8 mouse cellular contexts compared by ENCODE assay signal in the genomic region with DNA sequence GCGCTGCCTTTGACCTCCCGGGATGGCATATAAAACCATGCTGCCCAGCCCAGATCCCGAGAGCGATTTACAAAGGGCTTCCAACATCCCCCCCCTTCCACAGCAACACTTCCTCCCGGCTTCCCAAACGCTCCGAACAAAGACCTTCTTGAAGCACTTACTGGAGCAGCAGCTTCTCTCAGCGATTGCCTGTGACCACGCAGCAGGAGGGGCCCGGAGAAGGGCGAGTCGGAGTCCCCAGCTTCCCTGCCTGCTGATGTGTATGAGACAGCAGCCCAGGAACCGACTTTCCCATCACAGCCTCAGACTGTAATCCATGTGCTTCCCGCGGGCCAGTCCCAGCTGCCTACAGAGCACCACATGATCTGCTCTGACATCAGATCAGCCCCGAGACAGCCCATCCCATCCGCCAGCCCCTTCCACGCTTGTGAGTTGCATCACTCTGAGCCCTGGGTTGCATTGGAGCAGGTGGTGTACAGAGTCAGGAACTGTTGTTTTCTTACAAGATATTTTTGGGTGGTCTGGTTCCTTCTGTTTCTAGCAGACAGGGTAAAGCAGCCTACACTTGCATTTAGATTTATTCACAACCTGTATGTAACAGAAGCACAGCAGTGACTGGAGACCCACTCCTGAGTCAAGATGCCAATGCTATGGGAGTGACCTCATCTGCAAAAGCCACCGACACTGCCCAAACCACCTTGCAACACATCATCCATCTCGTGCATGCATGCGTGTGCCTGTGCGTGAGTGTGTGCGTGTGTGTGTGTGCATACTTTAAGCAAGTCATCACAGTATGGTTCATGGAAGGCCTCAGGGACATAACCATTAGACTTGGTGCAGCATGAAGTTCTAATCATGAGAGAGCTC.
DNase-seq lines count a peak whose midpoint lies in the region; ATAC-seq lines count a peak whose summit lies in the region.

No protein-coding gene starts in this region.

- H3K9ac ChIP-seq in hindbrain, embryonic 11.5 days (ENCODE audit: low read depth, low read length) = peak overlapping the region; percentile 86

- peak overlapping the region; percentile 51 for H3K4me3 ChIP-seq in hindbrain, embryonic 11.5 days (ENCODE audit: low read depth, low read length)
- H3K4me3 ChIP-seq in megakaryocyte, embryonic 14.5 days (replicated peaks) = peak overlapping the region; percentile 62

- H3K36me3 ChIP-seq in hindbrain, embryonic 11.5 days (ENCODE audit: control insufficient read depth, insufficient read depth, low read length) = no peaks in the 10 kb centered on the region
- H3K36me3 ChIP-seq in megakaryocyte, embryonic 14.5 days (replicated peaks; ENCODE audit: low read length) = no peaks in the 10 kb centered on the region

- H3K4me1 ChIP-seq in hindbrain, embryonic 11.5 days (replicated peaks; ENCODE audit: control insufficient read depth, insufficient read depth, low read length) = no peaks in the 10 kb centered on the region; the same call in 1 of the 2 replicates
- H3K4me1 ChIP-seq in megakaryocyte, embryonic 14.5 days = no peaks in the 10 kb centered on the region; the same call in 1 of the 2 replicates

- peak overlapping the region; percentile 66 for H3K4me2 ChIP-seq in hindbrain, embryonic 11.5 days (replicated peaks; ENCODE audit: low read depth, low read length)

- no peaks in the 10 kb centered on the region for H3K9me3 ChIP-seq in hindbrain, embryonic 11.5 days (ENCODE audit: control insufficient read depth, low read length)
- no peaks in the 10 kb centered on the region for H3K9me3 ChIP-seq in megakaryocyte, embryonic 14.5 days

- intact Hi-C loops in left cerebral cortex, postnatal 14 days (cut with DNase I) = loop anchor here (5.0 to 10.0 kb wide), 3 partner anchors 47 to 224 kb away; no protein-coding TSS in a partner anchor

- 16% methylated on average over 23 of the region's 23 CpGs for WGBS in hindbrain, embryonic 11.5 days

- no peaks in the 10 kb centered on the region for H3K27me3 ChIP-seq in hindbrain, embryonic 11.5 days (ENCODE audit: control insufficient read depth, insufficient read depth, low read length)
- peaks cover 8% of the 10 kb centered on the region for H3K27me3 ChIP-seq in megakaryocyte, embryonic 14.5 days (replicated peaks)

- ATAC-seq in hindbrain, embryonic 11.5 days (ENCODE audit: low FRiP score) = peak; percentile 97

- DNase-seq in adrenal gland, adult 18-20 months (ENCODE audit: low spot score in 2 of 2) = peak; percentile 35 to 40
- peak; percentile 80 to 83 for DNase-seq in cerebellum, postnatal 14 days
- peak; percentile 81 to 87 for DNase-seq in frontal cortex, postnatal 14 days (ENCODE audit: low spot score in 2 of 2)
- peak; percentile 82 for DNase-seq in hindbrain, embryonic 11.5 days (ENCODE audit: low spot score)
- DNase-seq in left cerebral cortex, postnatal 14 days (ENCODE audit: low spot score in 2 of 2) = peak; percentile 90 to 96
- peak; percentile 87 for DNase-seq in right cerebral cortex, postnatal 25 days
- no peak for DNase-seq in thymus, adult 18-20 months

- peak overlapping the region; percentile 89 for H3K27ac ChIP-seq in hindbrain, embryonic 11.5 days (ENCODE audit: low read depth, low read length)

Comparison
In these comparisons a context has a peak if more than half of its experiments do, and no peak if none do; other contexts are left out.
1. DNase-seq: peak in adrenal gland, adult 18-20 months (2 of 2), cerebellum, postnatal 14 days (2 of 2), frontal cortex, postnatal 14 days (2 of 2), hindbrain, embryonic 11.5 days (single experiment), left cerebral cortex, postnatal 14 days (2 of 2) and right cerebral cortex, postnatal 25 days (single experiment); none in thymus, adult 18-20 months (0 of 2).